Mouse (Mus musculus) CD4-positive, CD25-positive, alpha-beta regulatory T cell, adult 2 months (primary cell): ENCODE measurements around the gene Dcn.

Experiments
- DNase-seq: peaks from one replicate; pipeline ENCODE4 v3.0.0-alpha.2; 2012; ENCODE audit warnings: low read depth, low spot score

The Dcn gene

DNA sequence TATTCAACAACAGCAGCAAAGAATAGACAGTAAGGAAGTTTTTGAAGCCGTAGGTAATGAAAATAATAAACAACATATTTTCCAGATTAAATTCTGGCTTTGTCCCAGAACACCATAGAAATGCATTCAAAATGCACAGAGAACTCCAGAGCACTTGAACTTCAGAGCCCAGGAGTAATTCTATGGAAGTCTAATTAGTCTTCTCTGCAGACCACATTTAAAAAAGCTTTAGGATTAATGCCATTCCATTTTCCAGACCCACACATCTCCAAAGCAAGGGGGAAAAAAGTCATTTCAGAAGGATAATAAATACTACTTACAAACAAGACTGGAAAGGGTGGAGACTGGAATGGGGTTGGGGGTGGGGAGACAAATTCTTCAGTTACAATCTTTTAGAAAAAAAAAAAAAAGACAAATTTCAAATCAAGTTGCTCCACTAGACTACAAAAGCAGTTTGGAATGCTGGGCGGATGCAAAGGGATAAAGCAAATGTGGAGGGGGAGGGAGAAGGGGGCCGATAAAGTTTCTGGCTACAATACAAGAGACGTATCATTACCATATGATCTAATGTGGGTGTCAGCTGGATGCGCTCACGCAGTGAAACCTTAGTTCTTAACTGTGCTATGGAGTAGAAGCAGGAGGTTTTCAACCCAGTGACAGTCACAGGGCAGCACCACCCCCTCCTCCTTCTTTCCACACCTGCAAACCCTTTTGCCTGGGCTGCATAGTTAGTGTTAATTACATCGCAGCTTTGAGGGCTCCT is at the start of gene Dcn:
TSS of gene Dcn (plus strand) at position 606 of the 763 bp plus-strand sequence.
- DNase-seq, result no peak

GRCm38 (mm10) chr10:97436662-97437061 is 42.7 kb upstream of the Dcn start:
- no peak for DNase-seq

DNA sequence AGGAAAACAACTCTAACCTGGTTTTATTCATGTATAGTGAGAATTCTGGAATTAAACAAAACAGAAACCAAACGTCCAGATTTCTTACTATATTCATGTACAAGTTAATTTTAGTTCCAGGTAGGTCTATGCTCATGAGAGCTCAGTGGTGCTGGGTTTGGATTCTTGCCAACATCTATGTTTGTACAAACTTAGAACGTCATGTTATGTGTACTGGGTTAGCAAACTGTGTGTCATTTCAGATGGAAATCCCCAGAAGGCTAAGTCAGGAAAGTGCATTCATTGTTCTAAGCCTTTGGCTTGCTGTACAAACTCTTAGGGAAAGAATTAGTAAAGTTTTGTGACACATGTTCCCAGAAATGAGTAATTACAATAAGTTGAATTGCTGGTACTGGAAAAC is 37.1 kb upstream of the Dcn start:
- no peak for DNase-seq

GRCm38 (mm10) chr10:97446486-97446885 is 32.9 kb upstream of the Dcn start:
- DNase-seq, result no peak

GRCm38 (mm10) chr10:97452886-97453285 is 26.5 kb upstream of the Dcn start:
- DNase-seq, result no peak

DNA sequence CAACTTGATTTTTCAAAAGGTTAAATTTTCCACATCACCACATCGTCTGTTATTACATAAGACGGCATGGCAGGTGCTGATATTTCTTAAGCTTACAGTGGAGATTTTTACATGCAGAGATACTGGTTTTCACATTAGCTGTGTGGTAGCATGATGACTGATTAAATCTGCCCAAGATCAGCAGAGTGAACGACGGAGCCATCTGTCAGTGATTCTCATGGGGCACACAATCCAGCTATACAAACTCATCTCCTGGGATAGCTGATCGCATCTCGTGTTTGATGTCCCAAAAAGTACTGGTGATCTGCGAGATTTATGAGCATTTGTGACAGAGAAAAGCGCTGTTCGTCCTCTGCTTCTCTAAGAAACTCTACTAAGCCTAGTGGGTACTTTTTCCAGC is 25.9 kb upstream of the Dcn start:
- DNase-seq, result no peak

DNA sequence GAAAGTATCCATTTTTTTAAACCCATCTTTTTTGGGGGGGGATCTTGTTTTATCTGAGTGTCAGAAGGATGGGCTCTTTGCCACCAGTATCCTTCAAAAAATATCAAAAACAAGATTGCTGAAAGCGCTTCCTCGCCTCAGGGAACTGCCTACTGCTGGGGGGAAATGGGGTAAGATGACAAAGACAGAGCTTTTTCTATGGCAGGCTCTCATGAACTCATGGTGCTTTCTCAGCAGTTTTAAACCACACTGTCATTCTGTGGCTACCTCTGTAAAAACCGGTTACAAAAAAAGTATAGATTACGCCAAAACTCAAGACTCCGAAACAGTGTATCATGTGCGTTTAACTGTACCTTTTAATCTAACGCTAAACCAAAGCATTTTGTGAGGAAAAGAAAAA is 22.4 kb upstream of the Dcn start:
- no peak for DNase-seq

GRCm38 (mm10) chr10:97466818-97467217 is 12.6 kb upstream of the Dcn start:
- DNase-seq, result no peak

DNA sequence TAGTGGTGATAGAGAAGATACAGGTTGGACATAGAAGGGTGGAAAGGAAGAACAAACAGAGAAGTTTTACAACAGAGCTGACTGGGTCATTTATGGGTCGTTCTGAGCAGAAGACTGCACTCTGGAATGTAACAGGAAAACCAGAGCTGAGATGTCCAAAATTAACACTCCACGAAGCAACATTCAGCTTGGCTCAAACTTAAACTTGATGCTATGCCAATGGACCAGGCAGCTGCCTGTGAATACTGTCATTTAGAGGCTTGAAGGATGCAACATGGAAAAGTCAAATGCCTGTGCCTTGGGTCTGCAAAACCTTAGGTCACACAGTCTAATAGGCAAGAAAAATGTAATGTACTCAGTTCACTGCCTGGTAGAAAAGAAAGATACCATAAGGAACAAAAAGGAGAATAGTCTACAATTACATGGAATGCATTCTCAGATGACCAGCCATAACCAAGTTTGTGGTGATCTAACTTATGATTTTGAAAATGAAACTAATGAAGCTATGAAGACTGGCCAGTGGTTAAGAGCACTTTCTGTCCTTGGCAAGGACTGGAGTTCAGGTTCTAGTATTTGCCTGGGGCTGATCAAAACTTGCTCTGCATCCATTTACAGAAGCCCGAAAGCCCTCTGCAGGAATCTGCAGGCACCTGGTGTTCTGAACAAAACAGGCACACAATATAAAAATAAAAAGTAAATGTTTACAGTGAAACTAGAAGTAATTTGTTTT is 9.8 kb upstream of the Dcn start:
- DNase-seq, result no peak

DNA sequence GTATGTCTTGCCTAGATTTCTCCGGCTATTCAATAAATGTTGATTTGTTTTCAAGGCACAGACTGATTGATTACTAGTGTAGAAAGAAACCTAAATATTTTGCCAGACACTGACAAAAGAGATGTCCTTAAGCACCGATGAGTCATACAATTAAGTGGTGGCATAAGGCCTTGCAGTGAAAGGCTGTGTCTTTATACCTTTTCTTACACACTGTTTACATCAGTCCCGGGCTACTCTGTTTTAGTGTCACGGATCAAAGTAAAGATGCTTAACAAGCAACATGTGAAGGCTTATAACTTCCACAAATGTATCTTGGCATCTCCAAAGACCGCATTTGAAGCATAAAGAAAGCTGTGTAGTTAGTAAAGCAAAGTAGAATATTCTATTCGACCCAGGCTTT is 3.9 kb upstream of the Dcn start:
- no peak for DNase-seq

- DNase-seq, result no peak
Observed at GRCm38 (mm10) chr10:97478259-97478658, 1.1 kb upstream of the Dcn start.

DNA sequence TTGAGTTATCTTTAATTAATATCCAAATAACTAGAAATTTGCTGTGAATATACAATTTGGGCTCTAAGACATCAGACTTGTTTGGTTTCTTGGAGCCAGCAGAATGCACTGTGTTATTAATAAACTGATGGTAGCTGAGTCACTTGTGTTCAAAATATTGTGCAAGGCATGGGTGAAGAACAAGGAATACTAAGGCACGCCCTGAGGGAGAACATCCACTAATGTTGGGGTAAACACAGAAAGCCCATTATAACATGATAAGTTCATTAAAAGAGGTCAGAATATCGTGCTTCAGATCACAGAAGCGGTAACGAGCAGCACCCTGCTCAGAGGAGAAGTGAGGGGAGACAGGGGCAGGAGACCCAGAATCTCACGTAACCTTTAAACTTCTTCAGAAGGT is 2.7 kb downstream of the Dcn start:
- no peak for DNase-seq

DNA sequence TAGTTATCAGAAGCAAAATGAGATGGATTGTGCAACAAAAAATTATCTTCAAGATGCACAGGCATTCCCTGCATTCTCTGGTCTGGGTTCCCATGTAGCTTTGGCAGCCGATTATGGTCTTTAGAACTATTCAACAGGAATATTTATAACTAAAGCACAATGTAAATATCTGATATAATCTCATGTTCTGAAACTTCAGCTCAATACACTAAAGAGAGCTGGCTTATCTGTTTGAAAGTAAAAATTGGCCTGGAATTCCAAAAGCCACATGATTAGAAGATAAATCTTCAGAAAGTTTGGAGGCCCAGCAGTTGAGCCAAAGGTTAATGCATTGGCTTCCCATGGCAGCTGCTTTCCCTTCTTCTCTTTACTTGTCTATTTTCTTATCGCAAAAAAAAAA is 4.6 kb downstream of the Dcn start:
- DNase-seq, result no peak

- no peak for DNase-seq
Observed at GRCm38 (mm10) chr10:97485151-97485550, 5.7 kb downstream of the Dcn start.

GRCm38 (mm10) chr10:97486085-97486484 is 6.7 kb downstream of the Dcn start:
- no peak for DNase-seq

DNA sequence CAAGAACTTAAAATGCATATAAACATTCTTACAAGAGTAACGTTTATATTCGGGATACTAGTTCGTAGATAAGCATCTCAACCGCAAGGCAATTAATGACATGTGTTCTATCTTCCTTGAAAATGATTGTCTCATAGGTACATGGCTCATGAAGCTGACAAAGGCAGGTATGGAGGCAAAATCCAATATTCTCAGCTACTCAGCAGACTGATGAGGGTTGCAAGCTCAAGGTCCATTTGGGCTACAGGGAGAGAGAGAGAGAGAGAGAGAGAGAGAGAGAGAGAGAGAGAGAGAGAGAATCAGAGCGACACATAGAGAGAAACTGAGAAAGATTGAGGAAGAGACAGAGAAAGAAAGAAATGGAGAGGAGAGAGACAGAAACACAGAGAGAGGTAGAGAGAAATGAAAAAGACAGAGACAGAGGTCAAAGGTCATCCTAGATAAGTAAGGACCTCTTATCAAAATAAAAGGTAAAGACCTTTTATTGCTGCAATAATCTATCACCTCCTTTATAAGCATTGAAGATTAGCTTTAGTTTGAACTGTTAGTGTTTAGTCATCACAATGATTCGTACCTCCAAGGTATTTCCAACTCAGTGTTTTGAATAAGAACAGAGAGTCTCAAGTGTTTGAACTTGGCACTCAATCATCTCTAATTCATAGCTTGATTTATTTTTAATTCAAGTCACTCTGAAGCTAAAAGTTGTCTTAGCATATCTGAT is 8.0 kb downstream of the Dcn start:
- no peak for DNase-seq

DNA sequence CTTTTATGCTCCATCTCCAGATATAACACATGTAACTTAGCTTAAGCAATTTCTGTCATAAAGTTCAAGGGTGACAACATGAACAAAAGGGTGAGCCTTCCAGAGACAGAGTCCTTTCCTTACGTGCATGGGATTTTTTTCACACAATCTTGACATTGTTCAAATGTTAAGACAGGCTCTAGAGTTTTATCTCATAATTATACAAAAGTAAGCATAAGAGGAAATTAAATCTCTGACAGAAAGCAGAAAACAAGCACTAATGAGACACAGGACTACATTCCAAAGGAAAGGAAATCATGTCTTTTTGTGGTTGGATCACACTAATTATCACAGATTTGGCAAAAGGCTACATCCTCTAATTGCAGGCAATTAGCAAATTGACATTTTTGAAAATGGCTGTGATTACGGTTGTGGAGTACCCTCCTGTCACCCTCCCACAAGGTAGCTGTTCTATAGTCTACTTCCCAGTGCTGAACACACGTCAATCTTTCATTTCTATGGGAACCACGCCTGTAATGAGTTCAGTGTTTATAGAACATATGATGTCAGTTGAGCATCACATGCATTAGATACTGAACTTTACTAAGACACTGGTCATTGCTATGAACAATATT is 13.1 kb downstream of the Dcn start:
- DNase-seq, result no peak

GRCm38 (mm10) chr10:97497646-97498045 is 18.2 kb downstream of the Dcn start:
- no peak for DNase-seq

GRCm38 (mm10) chr10:97523366-97523765 is 44.0 kb downstream of the Dcn start:
- DNase-seq, result no peak

- DNase-seq, result no peak
Observed at GRCm38 (mm10) chr10:97535697-97536096, 56.3 kb downstream of the Dcn start.

GRCm38 (mm10) chr10:97536921-97537320 is 57.5 kb downstream of the Dcn start:
- no peak for DNase-seq

GRCm38 (mm10) chr10:97538202-97538601 is 58.8 kb downstream of the Dcn start:
- no peak for DNase-seq
